In the genomic region with DNA sequence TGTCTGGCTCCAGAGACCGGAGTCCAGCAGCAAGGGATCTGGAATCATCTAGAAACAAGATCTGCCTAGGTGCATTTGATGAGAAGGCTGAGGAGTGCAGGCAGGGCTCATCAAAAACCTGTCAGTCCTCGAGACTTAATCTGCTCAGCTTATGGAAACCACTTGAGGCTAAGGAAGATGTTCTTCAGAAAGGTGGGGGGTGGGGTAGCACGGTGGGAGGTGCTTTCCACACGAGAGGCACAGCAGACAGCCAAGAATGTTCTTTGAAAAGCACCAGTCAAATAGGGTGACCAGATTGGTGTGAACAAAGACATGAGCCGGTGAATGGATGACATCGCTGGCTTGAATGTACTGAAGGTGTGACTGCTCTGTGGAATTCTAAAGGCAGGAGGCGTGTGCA, we compare ENCODE assay signal across 11 mouse cellular contexts.
"Had no signal": no experiment of that assay in that cellular context is flagged by ENCODE, and none has a peak within 500 bp of the region (broad histone marks: within the 10 kb centered on the region; RNA-seq: fewer than 3 reads in every experiment).

No protein-coding gene starts in this region.

- H3K4me3 ChIP-seq: limb, embryonic 12.5 days; neural tube, embryonic 13.5 days had no signal

- H3K4me2 ChIP-seq: limb, embryonic 12.5 days; neural tube, embryonic 13.5 days had no signal

- H3K36me3 ChIP-seq: limb, embryonic 12.5 days; neural tube, embryonic 13.5 days had no signal

- DNase-seq: kidney, adult 8-10 months; kidney, postnatal 25 days; lung, adult 18-20 months; retina, postnatal 1 day; right cerebral cortex, postnatal 4 days; spleen, adult 18-20 months; thymus, adult 2 months; thymus, postnatal 36 days had no signal

- ATAC-seq: midbrain, embryonic 16.5 days had no signal

- H3K27me3 ChIP-seq: limb, embryonic 12.5 days; neural tube, embryonic 13.5 days had no signal

- H3K9me3 ChIP-seq: limb, embryonic 12.5 days; neural tube, embryonic 13.5 days had no signal

- H3K9ac ChIP-seq: limb, embryonic 12.5 days; neural tube, embryonic 13.5 days had no signal

- H3K27ac ChIP-seq: limb, embryonic 12.5 days; neural tube, embryonic 13.5 days had no signal

- H3K4me1 ChIP-seq: limb, embryonic 12.5 days; neural tube, embryonic 13.5 days had no signal
